Mouse (Mus musculus): Measurements from ENCODE around the gene Snip1.

Snip1 gene

GRCm38 (mm10) chr4:125066490-125067370, at the start of gene Snip1:
Snip1 (plus strand) TSS chr4:125066672.
- DNase-seq (ENCODE audit: low spot score in 2 of 2), result peak; percentile 82 to 85

GRCm38 (mm10) chr4:125017431-125017830, 49.0 kb upstream of the Snip1 start:
- DNase-seq (ENCODE audit: low spot score in 2 of 2), result no peak

GRCm38 (mm10) chr4:125020780-125021538, 45.5 kb upstream of the Snip1 start:
- DNase-seq (ENCODE audit: low spot score in 2 of 2), result no peak

- peak; percentile 81 to 86 for DNase-seq (ENCODE audit: low spot score in 2 of 2)
These were observed 36.4 kb upstream of the Snip1 start for GRCm38 (mm10) chr4:125029891-125030614.

- no peak for DNase-seq (ENCODE audit: low spot score in 2 of 2)
These were observed 32.1 kb upstream of the Snip1 start for GRCm38 (mm10) chr4:125034341-125034740.

GRCm38 (mm10) chr4:125044454-125044853, 22.0 kb upstream of the Snip1 start:
- DNase-seq (ENCODE audit: low spot score in 2 of 2), result no peak

- DNase-seq (ENCODE audit: low spot score in 2 of 2), result no peak
These were observed 11.1 kb upstream of the Snip1 start for GRCm38 (mm10) chr4:125055385-125055784.

- DNase-seq (ENCODE audit: low spot score in 2 of 2), result no peak
These were observed 10.0 kb upstream of the Snip1 start for GRCm38 (mm10) chr4:125056476-125056875.

- DNase-seq (ENCODE audit: low spot score in 2 of 2), result no peak
These were observed 9.2 kb upstream of the Snip1 start for GRCm38 (mm10) chr4:125057273-125057672.

GRCm38 (mm10) chr4:125058033-125058432, 8.4 kb upstream of the Snip1 start:
- no peak for DNase-seq (ENCODE audit: low spot score in 2 of 2)

- DNase-seq (ENCODE audit: low spot score in 2 of 2), result peak; percentile 9 to 42
These were observed 7.4 kb upstream of the Snip1 start for GRCm38 (mm10) chr4:125059025-125059424.

- no peak for DNase-seq (ENCODE audit: low spot score in 2 of 2)
These were observed 2.6 kb upstream of the Snip1 start for GRCm38 (mm10) chr4:125063829-125064228.

- peak; percentile 55 to 59 for DNase-seq (ENCODE audit: low spot score in 2 of 2)
These were observed 760 bp upstream of the Snip1 start, which contains the start of gene Dnali1 for GRCm38 (mm10) chr4:125065517-125066307. Dnali1 (minus strand) TSS chr4:125065703.

- no peak for DNase-seq (ENCODE audit: low spot score in 2 of 2)
These were observed 11.2 kb downstream of the Snip1 start for GRCm38 (mm10) chr4:125077700-125078099.

- no peak for DNase-seq (ENCODE audit: low spot score in 2 of 2)
These were observed 12.2 kb downstream of the Snip1 start for GRCm38 (mm10) chr4:125078698-125079097.

GRCm38 (mm10) chr4:125084403-125085345, 18.2 kb downstream of the Snip1 start, which contains the start of gene Meaf6:
Meaf6 (plus strand) TSS chr4:125085134.
- DNase-seq (ENCODE audit: low spot score in 2 of 2), result peak; percentile 82 to 96

- DNase-seq (ENCODE audit: low spot score in 2 of 2), result peak; percentile 55 to 68
These were observed 18.9 kb downstream of the Snip1 start for GRCm38 (mm10) chr4:125085346-125085841.

GRCm38 (mm10) chr4:125093031-125093430, 26.6 kb downstream of the Snip1 start:
- DNase-seq (ENCODE audit: low spot score in 2 of 2), result no peak

GRCm38 (mm10) chr4:125096066-125096465, 29.6 kb downstream of the Snip1 start:
- DNase-seq (ENCODE audit: low spot score in 2 of 2), result no peak

- DNase-seq (ENCODE audit: low spot score in 2 of 2), result no peak
These were observed 30.9 kb downstream of the Snip1 start for GRCm38 (mm10) chr4:125097412-125097811.

All from thymus, postnatal 10 days (tissue).